Mouse (Mus musculus): ENCODE measurements around the gene Ear2.
"Not testable (repeated sequence)": the region's sequence is repeated elsewhere in the genome, so short reads cannot be mapped to it uniquely, and the experiment has no call there.

DNA sequence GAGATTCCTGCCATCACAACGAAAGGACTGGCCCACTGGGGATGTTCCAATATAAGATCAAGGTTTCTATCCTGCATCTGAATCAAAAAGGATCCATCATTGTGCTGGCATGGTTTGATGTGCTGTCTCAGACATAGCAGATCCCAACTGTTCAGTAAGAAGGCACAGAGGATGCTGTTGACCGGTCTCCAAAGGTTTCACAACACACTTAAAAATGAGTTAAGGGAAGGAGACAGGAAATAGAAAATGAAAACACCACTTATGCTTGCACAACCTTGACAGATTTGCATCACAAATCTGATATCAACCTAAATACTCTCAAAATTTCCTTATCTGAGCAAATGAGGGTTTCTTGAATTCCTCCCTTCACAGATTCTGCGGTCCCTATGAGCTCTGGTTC, 31.9 kb upstream of the Ear2 start:
- not testable (repeated sequence) for TF ChIP-seq CTCF (IDR thresholded peaks at IDR 0.05; ENCODE audit: control insufficient read depth, insufficient read depth, low read length); POLR2A (IDR thresholded peaks at IDR 0.05; ENCODE audit: borderline replicate concordance, control insufficient read depth, low read depth, low read length)
